Mouse (Mus musculus): Measurements from ENCODE around the gene Ccdc172.

Gene Ccdc172

GRCm38 (mm10) chr19:58572429-58573071, 60.8 kb downstream of the Ccdc172 start:
- no peak for DNase-seq (ENCODE audit: low spot score)

DNA sequence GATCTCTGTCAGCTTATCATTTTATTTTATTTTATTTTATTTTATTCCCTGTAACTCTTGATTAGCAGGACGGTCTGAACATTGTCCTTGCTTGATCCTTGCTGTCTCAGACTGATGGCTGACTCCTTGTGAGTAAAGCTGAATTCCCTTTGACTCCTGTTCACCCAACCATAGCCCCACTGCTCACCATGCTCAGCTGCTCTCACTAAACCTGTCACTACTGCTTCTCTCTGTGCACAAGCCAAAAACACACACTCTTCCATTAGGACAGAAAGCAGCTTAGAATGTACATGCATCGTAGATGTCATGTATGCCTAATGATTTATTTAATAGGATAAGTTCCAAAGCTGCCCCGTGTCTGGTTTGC, 61.3 kb downstream of the Ccdc172 start:
- no peak for DNase-seq (ENCODE audit: low spot score)

GRCm38 (mm10) chr19:58582018-58582417, 70.2 kb downstream of the Ccdc172 start:
- DNase-seq (ENCODE audit: low spot score): no peak

GRCm38 (mm10) chr19:58582956-58583355, 71.2 kb downstream of the Ccdc172 start:
- DNase-seq (ENCODE audit: low spot score): no peak

DNA sequence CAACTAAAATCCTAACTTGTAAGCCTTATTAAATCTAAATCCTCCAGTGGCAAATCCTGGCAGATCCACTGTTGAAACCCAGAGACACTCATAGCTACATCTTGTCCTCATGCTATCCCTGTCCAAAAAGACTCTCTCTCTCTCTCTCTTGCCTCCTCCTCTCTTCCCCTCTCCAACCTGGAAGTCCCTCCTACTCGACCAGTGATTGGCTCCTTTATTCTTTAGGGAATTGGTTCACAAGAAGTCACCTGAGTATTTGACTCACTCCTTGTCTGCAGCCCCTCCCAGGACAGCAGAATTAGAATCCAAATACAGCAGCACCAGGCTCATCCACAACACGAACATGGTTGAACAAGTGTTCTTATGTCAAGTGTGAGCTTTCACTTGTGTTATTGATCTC, 74.3 kb downstream of the Ccdc172 start:
- DNase-seq (ENCODE audit: low spot score): no peak

GRCm38 (mm10) chr19:58590251-58590936, 78.6 kb downstream of the Ccdc172 start:
- no peak for DNase-seq (ENCODE audit: low spot score)

DNA sequence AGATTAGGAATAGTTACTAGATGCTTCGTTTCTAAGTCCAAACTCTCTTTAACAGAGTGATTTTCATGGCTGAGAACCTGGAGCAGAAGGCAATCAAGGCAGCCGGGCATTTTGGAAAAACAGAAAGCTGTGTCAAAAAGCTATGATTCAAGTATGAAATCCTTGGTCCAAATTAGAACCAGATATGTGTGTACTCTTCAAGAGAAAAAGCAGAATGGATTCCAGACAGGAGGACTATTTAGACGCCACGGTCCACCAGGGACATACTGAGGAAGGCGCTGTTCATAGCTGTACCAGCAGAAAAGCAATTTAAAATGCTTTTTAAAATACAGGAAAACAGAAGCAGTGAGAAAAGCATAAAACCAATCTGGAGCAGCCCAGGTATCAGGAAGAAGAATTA, 88.6 kb downstream of the Ccdc172 start:
- no peak for DNase-seq (ENCODE audit: low spot score)
